Mouse (Mus musculus): ENCODE results near the gene Col9a3. TPM values are rescaled to one million over a fixed set of nuclear protein-coding genes. Genes with fewer than 3 reads are reported as not detected.

Gene Col9a3
- 10 to 100 TPM in 2 of 4 experiments, 1 to 10 TPM in 2; 7.5 to 11.2 (median 9.4) TPM for total RNA-seq (2022)

DNA sequence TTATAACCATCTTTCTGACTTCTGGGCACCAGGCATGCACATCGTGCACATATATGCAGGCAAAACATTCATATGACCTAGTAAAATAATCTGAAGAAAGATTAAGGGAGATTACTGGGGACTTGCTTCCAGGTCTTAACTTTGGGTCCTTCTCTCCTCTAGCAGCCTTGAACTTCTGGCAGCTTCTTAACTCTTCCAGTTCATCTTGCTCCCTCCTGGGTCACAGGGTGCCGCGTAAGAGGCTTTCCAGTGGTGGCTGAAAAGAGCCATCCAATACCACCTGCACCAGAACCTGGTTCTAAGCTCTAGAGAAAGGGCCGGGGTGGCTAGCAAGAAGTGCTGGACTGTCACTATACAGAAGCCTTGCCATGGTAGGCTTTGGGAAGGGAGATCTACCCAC lies at the start of gene Col9a3:
Col9a3 (plus strand) TSS at position 301 of the 400 bp plus-strand sequence.
- no peak for DNase-seq (ENCODE audit: low spot score in 2 of 2)

DNA sequence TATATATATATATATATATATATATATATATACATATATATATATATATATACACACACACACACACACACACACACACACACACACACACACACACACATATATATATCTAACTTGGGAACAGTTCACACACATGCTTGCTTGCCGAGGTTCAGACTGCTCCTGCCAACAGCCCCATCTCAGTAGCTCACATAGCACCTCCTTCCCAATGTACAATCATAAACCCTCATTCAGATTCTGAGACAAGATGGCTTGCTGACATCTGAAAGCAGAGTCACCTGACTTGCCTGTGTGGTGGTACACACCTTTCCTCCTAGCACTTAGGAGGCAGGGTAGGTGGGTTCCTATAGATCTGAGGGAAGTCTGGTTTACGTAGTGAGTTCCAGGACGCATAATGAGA lies 45.2 kb upstream of the Col9a3 start:
- DNase-seq (ENCODE audit: low spot score in 2 of 2), result no peak

DNA sequence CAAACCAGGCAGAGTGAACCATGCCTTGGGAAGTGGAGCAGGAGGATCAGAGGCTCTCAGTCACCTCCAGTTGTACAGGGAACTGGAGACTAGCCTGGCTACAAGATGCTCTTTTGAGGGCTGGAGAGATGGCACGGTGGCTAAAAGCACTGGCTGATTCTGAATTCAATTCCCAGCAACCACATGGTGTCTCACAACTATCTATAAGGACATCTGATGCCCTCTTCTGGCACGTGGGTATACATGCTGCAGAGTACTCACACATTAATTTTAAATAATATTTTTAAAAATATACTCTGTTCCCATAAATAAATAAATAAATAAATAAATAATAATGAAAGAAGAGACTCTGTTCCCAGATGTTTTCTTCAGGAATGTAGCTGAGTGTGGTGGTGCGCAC lies 42.4 kb upstream of the Col9a3 start:
- no peak for DNase-seq (ENCODE audit: low spot score in 2 of 2)

DNA sequence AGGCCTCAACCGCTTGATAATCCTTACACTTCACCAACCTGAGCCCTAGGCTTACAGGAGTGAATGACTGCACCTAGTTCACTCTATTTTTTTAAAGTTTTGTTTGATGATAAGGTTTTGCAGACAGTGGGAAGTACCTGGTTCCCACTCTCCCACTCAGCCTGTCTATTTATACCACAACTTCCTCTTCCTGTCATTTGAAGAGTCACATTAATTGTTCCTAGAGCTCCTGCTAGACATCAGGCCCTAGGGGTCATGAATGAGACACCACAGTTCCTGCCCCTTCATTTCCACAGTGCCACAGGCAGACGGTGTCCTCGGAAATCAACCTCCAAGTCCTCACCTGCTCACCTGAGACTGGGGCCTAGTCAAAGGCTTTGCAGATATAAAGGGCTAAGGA lies 41.1 kb upstream of the Col9a3 start:
- no peak for DNase-seq (ENCODE audit: low spot score in 2 of 2)

DNA sequence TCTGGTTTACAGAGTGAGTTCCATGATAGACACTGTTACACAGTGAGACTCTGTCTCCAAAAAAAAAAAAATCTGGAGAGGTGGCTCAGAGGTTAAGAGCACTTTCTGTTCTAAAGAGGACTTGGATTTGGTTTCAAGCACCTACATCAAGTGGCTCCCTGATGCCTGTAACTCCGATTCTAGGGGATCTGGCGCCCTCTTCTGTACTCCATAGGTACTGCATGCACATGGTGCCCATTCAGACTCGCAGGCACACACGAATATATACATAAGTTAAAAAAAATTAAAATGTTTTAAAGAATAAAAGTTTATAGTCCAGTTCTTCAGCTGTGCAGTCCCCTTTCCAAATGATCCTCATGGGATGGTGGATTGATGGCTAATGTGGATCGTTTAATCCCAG lies 37.3 kb upstream of the Col9a3 start:
- no peak for DNase-seq (ENCODE audit: low spot score in 2 of 2)

DNA sequence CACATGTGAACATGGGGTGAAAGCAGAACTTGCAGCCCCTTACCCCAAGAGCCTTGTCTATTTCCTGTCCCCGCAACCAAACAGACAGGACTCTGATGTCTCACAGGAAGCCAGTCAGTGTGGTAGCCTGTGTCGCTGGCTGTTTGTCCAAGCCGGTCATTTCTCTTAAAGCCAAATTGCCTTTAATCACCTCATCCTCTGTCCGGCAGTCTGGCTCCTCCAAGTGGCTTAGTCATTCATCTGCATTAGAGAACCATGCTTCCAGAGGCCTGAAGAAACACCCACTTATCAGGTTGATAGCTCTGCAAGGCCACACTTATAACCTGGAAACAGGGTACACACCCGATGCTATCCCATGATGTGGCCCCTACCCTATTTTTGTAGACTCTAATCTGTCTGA lies 35.4 kb upstream of the Col9a3 start:
- no peak for DNase-seq (ENCODE audit: low spot score in 2 of 2)

DNA sequence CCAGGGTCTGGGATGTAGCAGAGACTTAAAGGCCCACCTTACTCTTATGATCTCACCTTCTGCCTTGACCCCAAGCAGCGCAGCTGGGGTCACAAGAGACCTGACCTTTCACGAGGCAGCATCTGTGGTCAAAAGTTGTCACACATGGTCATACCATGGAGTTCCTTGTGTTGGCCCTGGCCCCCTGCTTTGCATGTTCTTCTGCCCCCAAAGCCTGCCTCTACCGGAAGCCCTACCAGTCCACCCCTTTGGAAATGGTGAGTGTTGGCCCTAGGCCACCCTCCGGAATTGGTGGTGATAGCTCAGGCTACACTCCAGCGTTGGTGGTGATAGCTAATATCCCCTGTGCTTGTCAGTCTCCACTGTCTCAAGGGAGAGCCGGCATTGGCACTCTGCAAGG lies 34.3 kb upstream of the Col9a3 start:
- DNase-seq (ENCODE audit: low spot score in 2 of 2), result no peak

DNA sequence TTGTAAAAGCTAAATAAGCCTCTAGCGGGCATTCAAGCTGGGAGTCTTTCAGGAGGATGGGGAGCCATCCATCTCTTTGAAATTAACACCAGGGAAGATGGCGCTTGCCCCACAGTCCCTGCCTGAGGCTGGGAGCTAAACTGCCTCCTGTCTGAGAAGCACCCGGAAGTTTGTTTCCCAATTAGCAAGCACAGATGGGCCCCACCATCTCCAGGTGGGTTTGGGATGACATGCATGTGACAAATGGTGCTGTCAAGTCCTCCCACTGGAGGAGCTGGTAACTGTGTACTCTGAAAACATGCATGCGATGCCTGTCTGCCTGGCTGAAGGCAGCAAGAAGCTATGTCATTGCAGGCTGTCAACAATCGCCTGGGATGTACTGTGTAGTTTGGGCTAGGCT lies 33.7 kb upstream of the Col9a3 start:
- DNase-seq (ENCODE audit: low spot score in 2 of 2), result no peak

DNA sequence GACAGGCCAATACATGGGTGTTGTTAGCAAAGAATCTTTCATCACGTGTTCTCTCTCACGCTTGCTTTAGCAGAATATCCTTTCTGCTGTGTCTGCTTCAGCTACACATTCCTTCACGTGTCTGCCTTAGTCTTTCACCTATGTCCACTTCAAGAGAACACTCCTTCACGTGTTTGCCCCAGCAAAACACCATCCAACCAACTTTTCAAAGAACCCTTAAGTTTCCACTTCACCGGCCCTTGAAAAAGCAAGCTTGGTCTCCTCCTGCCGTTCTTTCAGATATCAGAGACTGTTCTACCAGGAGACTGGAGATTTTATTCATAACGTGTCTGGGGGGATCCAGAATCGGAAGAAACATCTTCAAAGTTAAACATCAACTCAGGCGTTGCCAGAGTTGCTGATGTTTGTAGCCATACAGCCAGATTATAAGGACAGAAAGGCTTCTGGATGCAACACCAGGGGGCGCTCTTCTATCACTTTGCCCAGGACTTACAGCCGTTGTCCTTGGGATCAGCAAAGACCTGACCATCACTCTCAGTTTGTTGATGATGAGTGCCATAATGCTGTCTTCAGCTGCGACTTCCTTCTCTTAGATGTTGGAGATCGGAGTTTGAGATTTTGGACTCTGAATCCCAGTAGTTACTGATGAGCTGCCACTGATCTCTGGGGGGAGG lies 31.2 kb upstream of the Col9a3 start:
- no peak for DNase-seq (ENCODE audit: low spot score in 2 of 2)

DNA sequence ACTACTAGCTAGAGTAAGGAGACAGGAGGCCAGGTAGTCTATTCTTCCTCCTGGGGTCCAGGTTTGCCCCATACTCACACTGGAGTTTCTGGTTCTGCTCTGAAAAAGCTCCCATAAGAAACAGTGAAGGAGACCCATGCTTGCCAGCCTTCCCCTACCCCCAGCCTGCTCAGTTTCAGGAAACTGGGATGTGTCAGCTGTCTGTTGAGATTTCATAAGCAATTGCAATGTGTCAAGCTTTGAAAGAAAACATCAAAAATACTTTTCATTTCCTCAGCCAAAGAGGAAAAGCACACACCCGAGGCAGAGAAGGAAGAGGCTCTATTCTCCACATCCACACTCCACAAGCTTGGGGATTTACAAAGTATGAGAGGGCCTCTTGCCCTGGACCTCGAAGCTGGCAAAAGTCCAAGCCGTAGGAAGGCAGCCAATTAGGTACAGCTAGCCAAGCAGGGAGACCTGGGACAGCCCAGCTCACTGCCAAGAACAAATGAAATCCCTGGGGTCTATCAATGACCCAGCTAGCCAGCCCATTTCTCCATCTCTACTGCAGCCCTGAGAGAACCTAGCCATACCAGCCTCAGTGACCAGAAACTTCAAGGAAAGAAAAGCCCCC lies 28.5 kb upstream of the Col9a3 start:
- no peak for DNase-seq (ENCODE audit: low spot score in 2 of 2)

DNA sequence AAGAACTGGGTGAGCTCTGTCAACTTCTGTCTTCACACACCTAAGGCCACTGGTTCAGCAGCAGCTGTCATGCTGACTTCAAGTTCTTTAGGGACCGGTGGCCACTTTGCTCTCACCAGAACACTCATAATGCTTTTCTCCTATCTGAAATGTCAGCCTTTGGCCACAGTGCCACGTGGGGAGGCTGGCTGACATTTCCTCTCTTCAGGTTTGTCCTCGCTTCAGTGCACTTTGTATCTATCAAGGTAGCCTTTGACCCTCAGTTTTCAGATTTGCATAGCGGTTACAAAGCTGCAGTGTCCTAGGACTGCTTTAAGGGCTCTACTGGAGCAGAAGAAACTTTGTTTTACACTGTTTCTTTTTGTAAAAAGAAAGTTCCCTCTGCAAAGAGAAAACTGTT lies 21.1 kb upstream of the Col9a3 start:
- DNase-seq (ENCODE audit: low spot score in 2 of 2), result no peak

DNA sequence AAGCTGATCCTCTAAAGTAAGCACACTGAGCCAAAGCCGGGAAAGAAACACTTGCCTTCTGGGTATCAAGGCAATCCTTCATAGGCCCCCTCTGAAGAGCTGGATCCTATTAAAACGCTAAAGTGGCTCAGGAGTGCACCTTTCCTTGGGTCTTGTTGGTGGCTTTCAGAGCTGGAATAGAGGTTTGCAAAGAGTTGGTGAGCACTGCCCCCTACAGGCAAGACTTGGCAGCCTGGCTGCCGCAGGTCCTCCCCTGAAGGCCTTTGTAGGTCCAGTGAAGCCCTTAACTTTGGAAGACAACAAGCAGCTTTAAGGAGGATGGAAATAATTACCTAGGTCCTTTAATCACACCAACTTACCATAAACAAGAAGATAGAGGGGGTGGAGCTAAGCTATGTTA lies 18.9 kb upstream of the Col9a3 start:
- DNase-seq (ENCODE audit: low spot score in 2 of 2), result peak in 1 of 2 experiments; percentile 77

DNA sequence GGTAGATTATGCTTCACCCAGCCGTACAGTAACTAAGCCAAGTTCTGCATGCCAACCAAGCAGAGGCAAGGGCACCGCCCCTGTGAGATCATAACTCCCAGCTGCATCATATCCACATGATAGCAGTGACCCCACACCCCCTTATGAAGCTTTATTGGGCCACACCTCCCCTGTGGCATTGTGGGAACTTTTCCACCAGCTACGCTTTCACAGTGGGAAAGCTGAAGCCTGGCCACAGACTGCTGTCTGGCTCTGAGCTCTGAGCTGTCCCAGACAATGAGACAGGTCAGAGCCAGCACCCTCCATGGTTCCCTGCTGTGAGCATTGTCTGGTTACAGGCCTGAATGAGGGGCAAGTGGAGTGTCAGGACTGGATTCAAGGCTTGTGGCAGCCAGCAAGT lies 16.6 kb upstream of the Col9a3 start, which contains the start of gene Mrgbp:
Mrgbp (plus strand) TSS at position 303 of the 400 bp plus-strand sequence.
- DNase-seq (ENCODE audit: low spot score in 2 of 2), result no peak

DNA sequence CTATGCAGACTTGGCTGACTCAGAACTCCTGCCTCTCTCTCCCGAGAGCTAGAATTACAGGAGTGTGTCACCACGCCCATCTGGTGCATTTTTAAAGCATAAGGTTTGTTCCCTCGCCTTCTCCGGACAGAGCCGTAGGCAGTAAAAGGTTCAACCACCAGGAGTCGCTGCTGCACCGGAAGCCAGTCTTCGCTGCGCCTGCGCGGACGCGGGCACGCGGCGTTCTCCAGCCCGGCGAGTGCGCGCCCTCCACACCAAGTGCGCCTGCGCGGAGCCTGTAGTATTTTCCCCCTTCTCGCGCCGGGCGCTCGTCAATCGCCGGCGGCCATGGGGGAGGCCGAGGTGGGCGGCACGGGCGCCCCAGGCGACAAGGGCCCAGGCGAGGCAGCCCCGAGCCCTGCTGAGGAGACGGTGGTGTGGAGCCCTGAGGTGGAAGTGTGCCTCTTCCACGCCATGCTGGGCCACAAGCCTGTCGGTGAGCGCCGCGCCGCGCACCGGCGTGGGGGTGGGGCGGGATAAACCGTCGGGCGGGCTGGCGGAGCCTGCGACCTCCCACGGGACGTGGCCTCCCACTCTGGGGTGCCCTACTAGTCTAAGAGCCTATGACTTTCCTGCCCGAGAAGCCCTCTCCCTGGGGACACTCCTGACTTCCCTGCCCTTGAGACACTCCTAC lies 15.0 kb upstream of the Col9a3 start:
- DNase-seq (ENCODE audit: low spot score in 2 of 2), result peak; percentile 91 to 98

DNA sequence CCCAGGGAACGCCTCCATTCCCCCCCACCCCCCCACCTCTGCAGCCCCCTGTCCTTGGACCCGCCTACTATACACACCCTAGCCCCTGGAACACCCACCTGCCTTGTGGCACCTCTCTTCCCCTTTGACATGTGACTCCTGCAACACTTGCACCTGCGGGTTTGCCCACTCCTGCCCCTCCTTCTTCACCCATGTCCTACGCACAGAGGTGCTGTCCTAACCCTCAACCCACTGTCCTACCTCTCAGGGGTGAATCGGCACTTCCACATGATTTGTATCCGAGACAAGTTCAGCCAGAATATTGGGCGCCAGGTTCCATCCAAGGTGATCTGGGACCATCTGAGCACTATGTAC lies 14.5 kb upstream of the Col9a3 start:
- no peak for DNase-seq (ENCODE audit: low spot score in 2 of 2)

DNA sequence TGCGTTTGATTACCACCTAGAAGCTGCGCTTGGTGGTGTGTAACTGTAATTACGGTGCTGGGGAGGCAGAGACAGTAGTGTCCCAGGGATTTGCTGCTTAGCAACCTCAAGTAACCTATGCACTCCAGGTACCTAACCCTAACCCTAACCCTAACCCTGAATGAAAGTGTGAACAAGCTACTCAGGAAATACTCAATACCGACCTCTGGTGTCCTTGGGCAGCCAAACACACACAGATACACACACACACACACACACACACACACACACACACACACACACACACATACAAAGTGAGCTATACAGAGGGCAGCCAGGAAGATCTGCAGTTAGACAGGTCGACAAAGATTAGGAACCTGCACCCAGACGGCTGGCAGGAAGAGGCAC lies 8.9 kb upstream of the Col9a3 start:
- no peak for DNase-seq (ENCODE audit: low spot score in 2 of 2)

DNA sequence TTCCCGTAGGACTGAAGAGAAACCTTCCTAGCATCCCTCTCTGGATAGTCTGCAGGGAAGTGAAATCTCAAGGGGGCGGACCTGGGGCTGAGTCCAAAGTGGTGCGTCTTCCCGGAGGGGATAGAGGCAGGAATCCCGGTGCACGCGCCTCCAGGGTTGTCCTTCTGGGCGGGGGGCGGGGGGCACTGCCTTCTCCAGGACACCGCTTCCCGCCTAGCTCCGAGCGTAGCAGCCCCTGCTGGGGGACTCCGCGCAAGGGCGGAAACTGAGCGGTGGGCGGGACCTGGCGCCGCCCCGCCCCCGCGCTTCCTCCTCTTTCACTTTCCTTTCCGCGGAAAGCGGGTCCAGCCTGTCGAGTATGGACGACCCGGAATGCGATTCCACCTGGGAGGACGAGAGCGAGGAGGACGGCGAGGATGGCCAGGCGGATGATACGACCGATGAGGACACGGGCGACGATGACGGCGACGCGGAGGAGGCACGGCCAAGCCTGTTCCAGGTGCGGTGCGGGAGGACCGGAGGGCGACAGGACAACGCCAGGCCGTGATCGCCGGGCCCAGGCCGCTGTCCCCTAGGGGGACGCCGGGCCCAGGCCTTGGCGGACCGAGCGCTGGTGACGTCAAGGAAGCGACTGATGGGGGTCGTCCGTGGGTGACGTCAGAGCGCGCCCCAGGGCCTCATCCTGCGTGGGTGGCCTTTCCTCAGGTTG lies 8.3 kb upstream of the Col9a3 start, which contains the start of gene Ogfr:
Ogfr (plus strand) TSS at position 123 of the 709 bp plus-strand sequence.
- peak; percentile 70 to 73 for DNase-seq (ENCODE audit: low spot score in 2 of 2)

DNA sequence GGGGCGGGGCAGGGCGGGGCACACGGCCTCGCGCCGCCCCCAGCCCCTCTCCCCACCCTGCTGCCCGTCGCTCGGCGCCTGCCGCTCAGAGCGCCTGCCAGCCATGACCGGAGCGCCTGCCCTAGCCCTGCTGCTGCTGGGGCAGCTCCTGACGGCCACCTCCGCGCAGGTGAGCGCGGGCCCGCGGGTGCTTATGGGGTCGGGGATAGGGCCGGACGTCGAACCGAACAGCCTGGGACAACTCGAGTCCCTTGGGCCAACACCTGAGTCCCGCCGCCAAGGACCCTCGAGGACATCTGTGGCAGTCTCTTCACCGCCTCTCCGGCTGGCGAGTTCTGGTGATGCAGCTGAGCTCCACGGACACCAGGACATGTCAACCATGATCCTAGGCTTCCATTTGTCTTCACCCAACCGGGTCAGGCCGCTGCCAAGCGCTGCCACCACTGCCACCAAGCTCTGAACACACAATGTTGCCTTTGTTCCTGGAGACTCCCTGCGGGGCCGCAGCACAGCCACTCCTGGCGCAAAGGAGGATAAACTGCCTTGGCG lies 641 bp downstream of the Col9a3 start:
- DNase-seq (ENCODE audit: low spot score in 2 of 2), result no peak

DNA sequence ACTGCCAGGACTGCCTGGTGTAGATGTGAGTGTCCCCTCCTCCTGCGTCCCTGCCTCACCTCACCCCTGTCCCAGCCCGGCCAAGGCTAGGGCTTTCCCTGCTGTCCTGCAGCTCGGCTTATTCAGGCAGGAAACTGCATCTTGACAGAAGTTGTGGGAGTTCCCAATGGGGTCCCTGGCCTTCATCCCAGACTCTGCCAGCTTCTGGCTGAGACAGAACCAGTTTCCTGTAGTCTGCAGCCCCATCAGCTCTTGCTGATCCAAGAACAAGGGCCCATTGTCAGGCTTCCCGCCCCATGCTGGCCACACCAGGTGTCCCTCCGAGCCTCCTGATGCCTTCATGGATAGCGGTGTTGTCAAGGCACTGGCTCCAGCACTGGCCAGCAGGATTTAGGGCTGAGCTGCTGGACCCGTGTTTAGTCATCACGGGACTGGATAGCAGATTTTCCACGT lies 3.0 kb downstream of the Col9a3 start:
- DNase-seq (ENCODE audit: low spot score in 2 of 2), result peak in 1 of 2 experiments; percentile 46

DNA sequence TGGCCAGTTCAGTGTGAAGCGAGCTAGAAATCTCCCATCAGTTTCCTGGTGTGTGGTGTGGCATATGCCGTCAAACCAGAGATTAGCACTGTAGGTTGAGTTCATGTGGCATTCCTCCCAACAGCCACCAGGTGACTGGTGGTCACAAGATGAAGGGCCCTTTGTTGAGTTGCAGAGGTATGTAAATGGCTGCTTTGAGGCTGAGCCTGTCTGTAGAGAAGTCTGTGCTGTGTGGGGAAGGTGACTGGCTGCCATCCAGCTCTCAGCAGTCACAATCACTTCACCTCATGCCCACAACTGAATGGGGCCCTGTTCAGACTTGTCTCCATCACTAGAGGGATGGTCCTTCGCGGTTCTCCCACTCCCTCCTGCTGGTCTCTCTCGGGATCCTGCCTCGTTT lies 7.2 kb downstream of the Col9a3 start:
- no peak for DNase-seq (ENCODE audit: low spot score in 2 of 2)

DNA sequence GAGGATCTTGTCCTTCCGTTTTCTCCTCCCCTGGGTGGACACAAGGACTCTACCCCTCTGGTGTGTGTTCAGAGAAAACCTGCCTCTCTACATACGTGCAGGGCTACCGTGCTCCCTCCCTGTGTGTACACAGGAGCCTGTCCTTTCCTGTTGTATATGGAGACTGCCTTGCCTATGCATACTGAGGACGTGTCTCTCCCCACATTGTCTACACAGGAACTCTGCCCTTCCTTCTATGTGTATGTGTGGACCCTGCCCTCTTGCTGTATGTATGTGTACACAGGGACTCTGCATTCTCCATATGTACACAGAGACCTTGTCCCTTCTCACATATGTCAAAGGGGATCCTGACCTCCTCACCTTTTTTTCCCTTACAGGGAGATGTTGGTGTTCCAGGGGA lies 12.7 kb downstream of the Col9a3 start:
- no peak for DNase-seq (ENCODE audit: low spot score in 2 of 2)

DNA sequence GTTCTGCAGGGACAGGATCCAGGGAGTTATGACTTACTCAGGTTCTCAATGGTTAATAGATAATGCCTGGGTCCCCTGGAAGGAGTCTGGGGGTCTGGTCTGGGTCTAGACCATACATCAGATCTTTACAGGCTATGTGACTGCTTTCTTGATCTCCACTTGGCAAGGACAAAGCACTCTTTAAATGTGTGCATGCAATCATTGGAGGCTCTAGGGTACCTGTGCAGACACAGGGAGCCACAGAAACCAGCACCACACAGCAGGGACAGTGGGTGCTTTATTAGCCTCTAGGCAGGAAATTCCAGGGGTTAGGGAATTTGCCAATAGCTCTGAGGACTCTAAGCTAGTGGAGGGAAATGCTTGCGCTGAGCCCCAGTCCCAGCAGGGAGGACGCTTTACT lies 14.3 kb downstream of the Col9a3 start:
- no peak for DNase-seq (ENCODE audit: low spot score in 2 of 2)

Data from layer of hippocampus, adult 8-10 months (tissue).